Comparison of ENCODE assay signal across 17 mouse cellular contexts in the genomic region with DNA sequence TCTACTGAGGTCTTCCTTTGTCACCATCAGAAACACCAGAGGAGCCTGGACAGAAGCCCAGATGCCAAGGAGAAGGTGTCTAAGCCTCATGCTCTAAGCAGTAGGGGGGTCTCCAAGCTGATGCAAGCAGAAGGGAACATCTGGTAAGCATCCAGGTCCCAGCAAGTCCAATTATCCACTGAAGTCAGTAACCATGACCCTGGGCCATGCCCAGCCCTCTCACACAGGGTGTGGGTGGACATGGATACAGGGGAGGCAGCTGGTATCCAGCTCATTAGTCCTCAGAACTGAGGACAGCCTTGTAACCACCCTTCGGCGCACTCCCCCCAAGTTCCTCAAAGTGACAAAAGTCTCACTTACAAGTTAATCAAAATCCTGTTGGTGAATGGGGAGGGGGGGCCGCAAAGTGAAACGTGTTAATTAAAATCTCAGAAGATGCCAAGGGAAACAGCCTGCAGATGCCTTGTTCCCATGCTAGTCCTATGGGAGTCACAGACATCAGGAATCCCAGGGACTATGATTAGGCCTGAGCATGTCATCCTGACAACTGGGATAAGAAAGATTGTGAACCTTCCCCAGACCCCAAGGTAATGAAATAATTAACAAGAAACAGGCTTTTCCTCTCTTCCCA. TPM values are rescaled to one million over a fixed set of nuclear protein-coding genes. Genes with fewer than 3 reads are reported as not detected.
DNase-seq lines count a peak whose midpoint lies in the region; ATAC-seq and TF ChIP-seq lines count a peak whose summit lies in the region.
"Had no signal": no experiment of that assay in that cellular context is flagged by ENCODE, and none has a peak within 500 bp of the region (broad histone marks: within the 10 kb centered on the region; RNA-seq: fewer than 3 reads in every experiment).

No protein-coding gene starts in this region.

- 0 out of 2 replicates have a peak, but pooled peaks cover 5% of the 10 kb centered on the region for H3K4me1 ChIP-seq in kidney, embryonic 14.5 days (ENCODE audit: control insufficient read depth, insufficient read depth, low read length)
- peaks cover 18% of the 10 kb centered on the region; the same call in 1 of the 2 replicates for H3K4me1 ChIP-seq in forebrain, embryonic 14.5 days (ENCODE audit: control insufficient read depth, insufficient read depth, low read length)
- H3K4me1 ChIP-seq in hindbrain, postnatal 0 days (ENCODE audit: insufficient read depth, low read length): 0 out of 2 replicates have a peak, but pooled peaks cover 4% of the 10 kb centered on the region
- H3K4me1 ChIP-seq: embryonic facial prominence, embryonic 13.5 days; liver, embryonic 15.5 days had no signal

- no peak overlapping the region for H3K4me2 ChIP-seq in kidney, embryonic 14.5 days (replicated peaks; ENCODE audit: low read depth, low read length)
- no peak overlapping the region for H3K4me2 ChIP-seq in forebrain, embryonic 14.5 days (ENCODE audit: low read length)
- H3K4me2 ChIP-seq in hindbrain, postnatal 0 days (ENCODE audit: low read depth, low read length): no peak overlapping the region
- H3K4me2 ChIP-seq: embryonic facial prominence, embryonic 13.5 days; liver, embryonic 15.5 days had no signal

- H3K36me3 ChIP-seq in kidney, embryonic 14.5 days (ENCODE audit: control insufficient read depth, insufficient read depth, low read length): no peaks in the 10 kb centered on the region
- no peaks in the 10 kb centered on the region for H3K36me3 ChIP-seq in forebrain, embryonic 14.5 days (ENCODE audit: control insufficient read depth, insufficient read depth, low read length)
- H3K36me3 ChIP-seq in hindbrain, postnatal 0 days (ENCODE audit: insufficient read depth, low read length): no peaks in the 10 kb centered on the region
- H3K36me3 ChIP-seq: embryonic facial prominence, embryonic 13.5 days; heart, embryonic 10.5 days; liver, embryonic 15.5 days had no signal

- peak; percentile 91 for ATAC-seq in kidney, embryonic 14.5 days (ENCODE audit: low FRiP score, low TSS enrichment)
- ATAC-seq in forebrain, embryonic 14.5 days: peak; percentile 84
- peak; percentile 86 for ATAC-seq in hindbrain, postnatal 0 days
- no peak for ATAC-seq in erythroblast, adult 5-6 weeks (replicated peaks; ENCODE audit: low FRiP score, poor library complexity, severe bottlenecking)

- H3K27ac ChIP-seq in kidney, embryonic 14.5 days (ENCODE audit: low read depth, low read length): no peak overlapping the region
- H3K27ac ChIP-seq in forebrain, embryonic 14.5 days (ENCODE audit: low read depth, low read length): peak overlapping the region; percentile 23; the same call in 1 of the 2 replicates
- H3K27ac ChIP-seq in hindbrain, postnatal 0 days: no peak overlapping the region
- H3K27ac ChIP-seq: embryonic facial prominence, embryonic 13.5 days; heart, embryonic 10.5 days; liver, embryonic 15.5 days had no signal

- WGBS in kidney, embryonic 14.5 days: 36% methylated on average over 4 of the region's 4 CpGs
- 41% methylated on average over 4 of the region's 4 CpGs for WGBS in forebrain, embryonic 14.5 days
- 48% methylated on average over 4 of the region's 4 CpGs for WGBS in hindbrain, postnatal 0 days

- H3K27me3 ChIP-seq in kidney, embryonic 14.5 days (ENCODE audit: control insufficient read depth, insufficient read depth, low read length): no peaks in the 10 kb centered on the region
- H3K27me3 ChIP-seq in forebrain, embryonic 14.5 days (replicated peaks; ENCODE audit: control insufficient read depth, insufficient read depth, low read length): no peaks in the 10 kb centered on the region
- H3K27me3 ChIP-seq in hindbrain, postnatal 0 days (ENCODE audit: insufficient read depth, low read length): no peaks in the 10 kb centered on the region; the same call in 1 of the 2 replicates
- H3K27me3 ChIP-seq: liver, embryonic 15.5 days had no signal

- intact Hi-C loops in heart, postnatal 14 days (cut with DNase I): no loop called here

- no peak overlapping the region for H3K4me3 ChIP-seq in kidney, embryonic 14.5 days (ENCODE audit: low read length)
- H3K4me3 ChIP-seq in forebrain, embryonic 14.5 days (ENCODE audit: low read depth, low read length): no peak overlapping the region
- H3K4me3 ChIP-seq in hindbrain, postnatal 0 days (ENCODE audit: low read length): no peak overlapping the region
- H3K4me3 ChIP-seq: embryonic facial prominence, embryonic 13.5 days; heart, embryonic 10.5 days; liver, embryonic 15.5 days; myocyte had no signal

- H3K9me3 ChIP-seq in kidney, embryonic 14.5 days (ENCODE audit: control insufficient read depth, low read length): no peaks in the 10 kb centered on the region
- H3K9me3 ChIP-seq in forebrain, embryonic 14.5 days (replicated peaks; ENCODE audit: control insufficient read depth, low read length): no peaks in the 10 kb centered on the region
- no peaks in the 10 kb centered on the region for H3K9me3 ChIP-seq in hindbrain, postnatal 0 days (ENCODE audit: low read length)
- H3K9me3 ChIP-seq: embryonic facial prominence, embryonic 13.5 days; heart, embryonic 10.5 days; liver, embryonic 15.5 days had no signal

- DNase-seq in kidney, adult 9 months: no peak
- peak; percentile 67 for DNase-seq in MN1 (ENCODE audit: low spot score)
- peak; percentile 79 for DNase-seq in forebrain, embryonic 14.5 days (ENCODE audit: low spot score)
- DNase-seq in hindbrain, postnatal 0 days (ENCODE audit: low spot score): peak; percentile 53
- DNase-seq in heart, postnatal 14 days: no peak
- no peak for DNase-seq in thymus, postnatal 14 days
- DNase-seq: adrenal gland, postnatal 25 days; B cell, adult 2 months; cerebellum, postnatal 25 days; kidney, postnatal 14 days; lung, postnatal 36 days had no signal

- H3K9ac ChIP-seq in kidney, embryonic 14.5 days (ENCODE audit: low read depth, low read length): no peak overlapping the region
- H3K9ac ChIP-seq in forebrain, embryonic 14.5 days (ENCODE audit: low read length): no peak overlapping the region
- no peak overlapping the region for H3K9ac ChIP-seq in hindbrain, postnatal 0 days (replicated peaks; ENCODE audit: low read length)
- H3K9ac ChIP-seq: embryonic facial prominence, embryonic 13.5 days; liver, embryonic 15.5 days had no signal

- no peak for TF ChIP-seq CTCF in hindbrain, postnatal 0 days (IDR thresholded peaks at IDR 0.05; ENCODE audit: low read depth)

RNA-seq across cellular contexts. Expression of gene Smim20, which starts 17.3 kb away (rescaled TPM):
- polyA plus RNA-seq in kidney, embryonic 14.5 days (2014; fragmentation: Nextera tagmentation; extraction: Ambion mirVana): 91.7 and 106 TPM in 2 replicates
- polyA plus RNA-seq in forebrain, embryonic 14.5 days (2014; fragmentation: Nextera tagmentation; extraction: Ambion mirVana): 68.1 and 95.4 TPM in 2 replicates
- total RNA-seq in hindbrain, postnatal 0 days (2014; rRNA removed): 42.8 and 57.1 TPM in 2 replicates
- polyA plus RNA-seq in hindbrain, postnatal 0 days (2015; fragmentation: Nextera tagmentation; extraction: Ambion mirVana): 88.3 and 94.8 TPM in 2 replicates
- 6.0 and 34.3 TPM in 2 replicates for total RNA-seq in erythroblast, adult 5-6 weeks (2015; ENCODE audit: low replicate concordance)
- 7.5 and 10.6 TPM in 2 replicates for total RNA-seq in erythroblast, adult 5-6 weeks (2017; ENCODE audit: low replicate concordance)
- total RNA-seq in heart, postnatal 14 days (2021): 10 to 100 TPM; 80.5 to 80.8 TPM

RNA-seq across cellular contexts. Expression of gene Sel1l3, which starts 35.8 kb away (rescaled TPM):
- 15.9 and 28.9 TPM in 2 replicates for polyA plus RNA-seq in kidney, embryonic 14.5 days (2014; fragmentation: Nextera tagmentation; extraction: Ambion mirVana)
- polyA plus RNA-seq in forebrain, embryonic 14.5 days (2014; fragmentation: Nextera tagmentation; extraction: Ambion mirVana): 11.0 and 11.2 TPM in 2 replicates
- total RNA-seq in hindbrain, postnatal 0 days (2014; rRNA removed): 19.1 and 22.4 TPM in 2 replicates
- 4.7 and 4.8 TPM in 2 replicates for polyA plus RNA-seq in hindbrain, postnatal 0 days (2015; fragmentation: Nextera tagmentation; extraction: Ambion mirVana)
- total RNA-seq in erythroblast, adult 5-6 weeks (2015; ENCODE audit: low replicate concordance): not detected in 2 replicates
- total RNA-seq in erythroblast, adult 5-6 weeks (2017; ENCODE audit: low replicate concordance): 0.09 TPM in 1 of 2 replicates, not detected in the other
- 1 to 10 TPM; 1.1 to 1.2 TPM for total RNA-seq in heart, postnatal 14 days (2021)

Comparison
In these comparisons a context has a peak if more than half of its experiments do, and no peak if none do; other contexts are left out.
1. DNase-seq: peak in MN1 (single experiment), forebrain, embryonic 14.5 days (single experiment) and hindbrain, postnatal 0 days (single experiment); none in kidney, adult 9 months (single experiment), heart, postnatal 14 days (0 of 2) and thymus, postnatal 14 days (single experiment).